ENCODE assay signal across 12 mouse cellular contexts in the genomic region with DNA sequence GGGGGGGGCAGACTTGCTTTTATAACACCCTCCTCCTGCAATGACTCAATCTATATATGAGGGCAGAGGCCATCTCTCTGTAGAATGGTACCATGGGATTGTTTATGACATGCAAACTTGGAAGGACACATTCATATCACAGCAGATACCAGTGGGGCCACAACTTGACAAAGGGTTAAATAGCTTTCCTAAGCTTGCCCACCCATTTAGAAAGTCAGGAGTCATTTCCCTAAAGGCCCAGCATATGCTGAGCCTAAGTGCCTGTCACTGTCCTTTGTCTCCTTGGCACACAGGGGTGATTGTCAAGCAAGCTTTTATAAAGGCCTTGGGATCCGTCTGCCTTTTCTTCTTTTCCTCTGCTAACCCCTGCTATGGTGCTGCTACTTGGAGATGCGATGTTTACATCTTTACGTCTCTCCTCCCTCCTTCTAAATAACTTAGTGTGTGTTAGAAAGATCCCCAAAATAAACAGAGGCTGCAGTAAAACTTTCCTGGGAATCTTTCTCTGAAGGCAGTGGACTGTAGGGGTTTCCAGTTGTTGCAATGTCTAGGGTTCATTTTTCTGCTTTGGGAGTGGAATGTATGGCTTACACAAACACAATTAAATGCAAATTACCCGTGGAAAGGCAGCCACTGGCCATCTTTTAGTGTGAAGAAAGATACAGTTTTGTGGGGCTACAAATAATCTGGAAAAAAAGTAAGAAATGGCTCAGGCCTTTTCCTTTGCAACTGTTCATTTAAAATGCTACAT.
DNase-seq lines count a peak whose midpoint lies in the region; ATAC-seq and TF ChIP-seq lines count a peak whose summit lies in the region.
"Had no signal": no experiment of that assay in that cellular context is flagged by ENCODE, and none has a peak within 500 bp of the region (broad histone marks: within the 10 kb centered on the region; RNA-seq: fewer than 3 reads in every experiment).

No protein-coding gene starts in this region.

- ATAC-seq in forebrain, postnatal 0 days: no peak
- peak; percentile 45; the same call in 1 of the 2 replicates for ATAC-seq in midbrain, embryonic 11.5 days (ENCODE audit: low FRiP score)
- ATAC-seq in midbrain, postnatal 0 days (ENCODE audit: low FRiP score): no peak
- ATAC-seq in limb, embryonic 11.5 days (ENCODE audit: insufficient number of reproducible peaks, low FRiP score, low TSS enrichment, low read depth): no peak

- 19% methylated on average over 4 of the region's 4 CpGs for WGBS in forebrain, embryonic 10.5 days
- WGBS in forebrain, postnatal 0 days: 17% methylated on average over 4 of the region's 4 CpGs
- WGBS in midbrain, embryonic 11.5 days: 9% methylated on average over 4 of the region's 4 CpGs
- WGBS in midbrain, postnatal 0 days: 26% methylated on average over 4 of the region's 4 CpGs
- 33% methylated on average over 4 of the region's 4 CpGs for WGBS in limb, embryonic 11.5 days

- 0 out of 2 replicates have a peak overlapping the region, but pooled peaks have one; percentile 6 for H3K27ac ChIP-seq in forebrain, embryonic 10.5 days
- H3K27ac ChIP-seq in forebrain, postnatal 0 days (ENCODE audit: low read depth, low read length): no peak overlapping the region
- H3K27ac ChIP-seq in midbrain, embryonic 11.5 days (ENCODE audit: low read depth, low read length): peak overlapping the region; percentile 1; the same call in 1 of the 2 replicates
- H3K27ac ChIP-seq in midbrain, postnatal 0 days (ENCODE audit: low read depth, low read length): no peak overlapping the region
- H3K27ac ChIP-seq in limb, embryonic 11.5 days (replicated peaks; ENCODE audit: low read depth, low read length): 0 out of 2 replicates have a peak overlapping the region, but pooled peaks have one; percentile 3
- H3K27ac ChIP-seq: layer of hippocampus, adult 2 months; macrophage had no signal

- no peak for TF ChIP-seq CTCF in forebrain, postnatal 0 days (IDR thresholded peaks at IDR 0.05; ENCODE audit: low read depth)
- no peak for TF ChIP-seq CTCF in midbrain, postnatal 0 days (IDR thresholded peaks at IDR 0.05)

- H3K4me1 ChIP-seq in forebrain, embryonic 10.5 days: peaks cover 32% of the 10 kb centered on the region
- H3K4me1 ChIP-seq in forebrain, postnatal 0 days (ENCODE audit: insufficient read depth): peaks cover 12% of the 10 kb centered on the region
- peaks cover 26% of the 10 kb centered on the region for H3K4me1 ChIP-seq in midbrain, embryonic 11.5 days (ENCODE audit: control insufficient read depth, insufficient read depth, low read length)
- H3K4me1 ChIP-seq in midbrain, postnatal 0 days (ENCODE audit: insufficient read depth, low read length): peaks cover 2% of the 10 kb centered on the region; the same call in 1 of the 2 replicates
- H3K4me1 ChIP-seq in limb, embryonic 11.5 days (ENCODE audit: control insufficient read depth, insufficient read depth, low read length): peaks cover 12% of the 10 kb centered on the region; the same call in 1 of the 2 replicates

- DNase-seq in forebrain, embryonic 10.5 days (ENCODE audit: extremely low spot score, low spot score): no peak
- no peak for DNase-seq in forebrain, postnatal 0 days
- peak; percentile 89 for DNase-seq in midbrain, embryonic 11.5 days (ENCODE audit: low spot score, missing footprints)
- no peak for DNase-seq in midbrain, postnatal 0 days (ENCODE audit: low spot score)
- DNase-seq in limb, embryonic 11.5 days (ENCODE audit: low spot score): no peak
- DNase-seq in spleen, postnatal 10 days (ENCODE audit: low spot score in 2 of 2): no peak
- DNase-seq in left cerebral cortex, adult 11 months (ENCODE audit: low spot score): no peak
- no peak for DNase-seq in retina, embryonic 14.5 days (ENCODE audit: low spot score)
- DNase-seq: heart, postnatal 4 days; right cerebral cortex, postnatal 25 days had no signal

- no peak overlapping the region for H3K4me2 ChIP-seq in forebrain, postnatal 0 days (ENCODE audit: low read depth)
- no peak overlapping the region for H3K4me2 ChIP-seq in midbrain, embryonic 11.5 days
- no peak overlapping the region for H3K4me2 ChIP-seq in midbrain, postnatal 0 days (ENCODE audit: low read depth, low read length, poor library complexity, severe bottlenecking)
- no peak overlapping the region for H3K4me2 ChIP-seq in limb, embryonic 11.5 days (ENCODE audit: low read depth, severe bottlenecking)

- no peak overlapping the region for H3K9ac ChIP-seq in forebrain, postnatal 0 days
- no peak overlapping the region for H3K9ac ChIP-seq in midbrain, embryonic 11.5 days (ENCODE audit: low read length)
- no peak overlapping the region for H3K9ac ChIP-seq in midbrain, postnatal 0 days (replicated peaks; ENCODE audit: low read length, poor library complexity, severe bottlenecking)
- H3K9ac ChIP-seq in limb, embryonic 11.5 days (ENCODE audit: low read length): no peak overlapping the region

- H3K27me3 ChIP-seq in forebrain, embryonic 10.5 days (ENCODE audit: poor library complexity, severe bottlenecking): peaks cover 42% of the 10 kb centered on the region
- no peaks in the 10 kb centered on the region for H3K27me3 ChIP-seq in forebrain, postnatal 0 days (ENCODE audit: insufficient read depth, low read length)
- H3K27me3 ChIP-seq in midbrain, embryonic 11.5 days (ENCODE audit: control insufficient read depth, insufficient read depth, low read length): no peaks in the 10 kb centered on the region
- H3K27me3 ChIP-seq in midbrain, postnatal 0 days (ENCODE audit: insufficient read depth, low read length): no peaks in the 10 kb centered on the region
- no peaks in the 10 kb centered on the region for H3K27me3 ChIP-seq in limb, embryonic 11.5 days (ENCODE audit: control insufficient read depth, insufficient read depth, low read length)

- no peaks in the 10 kb centered on the region for H3K36me3 ChIP-seq in forebrain, embryonic 10.5 days (replicated peaks)
- no peaks in the 10 kb centered on the region for H3K36me3 ChIP-seq in forebrain, postnatal 0 days (ENCODE audit: insufficient read depth)
- H3K36me3 ChIP-seq in midbrain, embryonic 11.5 days (ENCODE audit: control insufficient read depth, insufficient read depth, low read length): no peaks in the 10 kb centered on the region
- no peaks in the 10 kb centered on the region for H3K36me3 ChIP-seq in midbrain, postnatal 0 days (ENCODE audit: insufficient read depth, low read length)
- H3K36me3 ChIP-seq in limb, embryonic 11.5 days (ENCODE audit: control insufficient read depth, insufficient read depth, low read length): no peaks in the 10 kb centered on the region

- H3K4me3 ChIP-seq in forebrain, embryonic 10.5 days: no peak overlapping the region
- no peak overlapping the region for H3K4me3 ChIP-seq in forebrain, postnatal 0 days (ENCODE audit: low read depth, low read length)
- no peak overlapping the region for H3K4me3 ChIP-seq in midbrain, embryonic 11.5 days (ENCODE audit: low read depth, low read length)
- no peak overlapping the region for H3K4me3 ChIP-seq in midbrain, postnatal 0 days (ENCODE audit: low read depth, low read length)
- H3K4me3 ChIP-seq in limb, embryonic 11.5 days (ENCODE audit: low read depth, low read length): no peak overlapping the region
- H3K4me3 ChIP-seq: layer of hippocampus, adult 2 months had no signal

- no peaks in the 10 kb centered on the region for H3K9me3 ChIP-seq in forebrain, embryonic 10.5 days
- H3K9me3 ChIP-seq in forebrain, postnatal 0 days (ENCODE audit: low read length): no peaks in the 10 kb centered on the region
- no peaks in the 10 kb centered on the region for H3K9me3 ChIP-seq in midbrain, embryonic 11.5 days (ENCODE audit: control insufficient read depth, low read length)
- H3K9me3 ChIP-seq in midbrain, postnatal 0 days (ENCODE audit: low read length): no peaks in the 10 kb centered on the region
- no peaks in the 10 kb centered on the region for H3K9me3 ChIP-seq in limb, embryonic 11.5 days (ENCODE audit: control insufficient read depth, low read length)

Comparison
In these comparisons a context has a peak if more than half of its experiments do, and no peak if none do; other contexts are left out.
1. H3K27ac ChIP-seq: peak in forebrain, embryonic 10.5 days (single experiment), midbrain, embryonic 11.5 days (single experiment) and limb, embryonic 11.5 days (single experiment); none in forebrain, postnatal 0 days (single experiment) and midbrain, postnatal 0 days (single experiment).